Mouse (Mus musculus) gastrocnemius, postnatal 25 days (tissue): ENCODE results near the gene Barhl2. TPM values are rescaled to one million over a fixed set of nuclear protein-coding genes. Genes with fewer than 3 reads are reported as not detected.

Source experiments
- DNase-seq: peaks from one replicate; pipeline ENCODE4 v3.0.0; 2022
- long read RNA-seq, 2 experiments: library from polyadenylated mRNA; stranded (forward); transcript quantifications; one replicate each; pipeline ENCODE4 v2.0.0; 2021
- total RNA-seq, 2 experiments: library from RNA; stranded (reverse); gene quantifications; 1 replicate in 1 of 2; 2 replicates in 1 of 2; pipeline ENCODE4 v1.2.3; 2021

Gene Barhl2
- not detected for total RNA-seq
- long read RNA-seq, experiment 1, result 0 reads
- long read RNA-seq, experiment 2, result 0 reads

DNA sequence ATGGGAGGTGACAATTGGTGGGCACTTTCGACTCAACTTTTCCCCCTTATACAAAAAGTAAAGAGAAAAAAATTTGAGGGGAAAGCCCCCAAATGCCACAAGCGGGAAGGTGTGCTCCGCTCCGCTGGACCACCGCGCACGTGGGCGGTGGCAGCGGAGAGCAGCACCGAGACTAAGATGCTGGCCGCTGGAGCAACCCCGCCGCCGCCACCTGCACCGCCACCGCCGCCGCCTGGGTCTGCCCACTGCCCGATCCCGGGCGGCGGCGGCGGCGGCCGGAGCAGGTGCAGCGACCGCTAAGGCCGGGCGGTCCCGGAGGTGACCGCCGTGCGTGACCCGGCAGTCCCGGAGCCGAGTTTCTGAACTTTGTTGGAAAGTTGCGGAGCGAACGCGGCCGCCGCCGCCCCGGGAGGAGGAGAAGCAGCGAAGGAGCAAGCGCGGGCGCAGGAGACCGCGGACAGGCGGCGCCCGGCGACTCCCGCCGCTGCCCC is at the start of gene Barhl2:
Gene Barhl2, minus strand, starts transcription at position 181 of the 491 bp plus-strand sequence.
- no peak for DNase-seq

DNA sequence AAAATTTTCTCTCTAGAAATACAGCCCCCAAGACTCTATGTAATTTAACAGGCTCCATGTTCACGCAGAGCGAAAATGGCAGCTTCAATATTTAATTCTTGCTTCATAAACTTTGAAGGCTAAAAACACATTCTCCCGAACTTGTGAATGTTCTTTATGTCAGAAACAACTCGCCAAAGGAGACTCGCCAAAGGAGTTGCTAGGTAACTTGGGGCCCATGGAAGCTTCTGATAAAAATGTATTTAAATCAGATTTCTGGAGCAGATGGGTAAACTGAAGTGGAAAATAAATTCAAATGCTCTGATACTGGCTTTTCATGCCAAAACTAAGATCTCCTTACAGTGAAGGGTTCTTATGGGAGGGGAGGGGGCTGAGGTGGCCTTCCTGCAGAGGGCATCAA is 48.1 kb upstream of the Barhl2 start:
- no peak for DNase-seq

DNA sequence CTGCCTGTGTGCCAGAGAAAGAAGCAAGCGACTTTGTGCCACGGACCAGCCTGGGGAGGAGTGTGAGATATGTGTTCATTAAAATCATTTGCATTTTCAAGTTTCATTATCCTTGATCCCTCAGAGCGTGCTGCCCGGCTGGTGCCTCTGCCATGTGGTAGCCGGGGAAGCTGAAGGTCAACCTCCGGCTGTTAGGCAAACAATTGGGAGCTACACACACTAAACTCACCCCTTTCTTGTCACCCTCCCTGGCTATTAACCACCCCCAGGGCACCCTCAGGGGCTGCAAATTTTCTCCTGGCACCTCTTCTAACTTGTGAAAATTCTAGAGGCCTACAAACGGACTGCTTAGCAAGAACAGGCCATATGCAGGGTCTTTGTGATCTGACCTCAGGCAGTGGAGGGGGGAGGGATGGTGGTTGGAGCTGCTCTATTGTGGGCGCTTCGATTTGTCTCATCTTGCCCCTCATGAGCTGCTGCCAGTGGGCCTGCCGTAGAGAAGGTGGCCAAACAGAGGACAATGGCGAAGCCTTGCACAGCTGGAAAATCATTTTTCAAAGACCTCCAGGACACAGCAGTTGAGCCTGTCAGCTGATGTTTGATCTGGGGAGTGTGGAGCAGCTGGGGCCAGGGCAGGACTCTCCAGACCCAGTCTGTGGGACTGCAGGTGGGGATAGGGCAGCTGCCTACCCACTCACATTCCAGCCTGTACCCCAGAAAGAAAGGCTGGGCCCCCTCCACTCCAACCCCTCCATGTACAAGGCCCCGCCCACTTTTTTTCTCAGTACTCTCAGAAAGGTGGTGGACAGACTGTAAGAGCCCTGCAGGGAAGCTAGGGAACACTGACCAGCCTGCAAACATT is 44.9 kb upstream of the Barhl2 start:
- no peak for DNase-seq

DNA sequence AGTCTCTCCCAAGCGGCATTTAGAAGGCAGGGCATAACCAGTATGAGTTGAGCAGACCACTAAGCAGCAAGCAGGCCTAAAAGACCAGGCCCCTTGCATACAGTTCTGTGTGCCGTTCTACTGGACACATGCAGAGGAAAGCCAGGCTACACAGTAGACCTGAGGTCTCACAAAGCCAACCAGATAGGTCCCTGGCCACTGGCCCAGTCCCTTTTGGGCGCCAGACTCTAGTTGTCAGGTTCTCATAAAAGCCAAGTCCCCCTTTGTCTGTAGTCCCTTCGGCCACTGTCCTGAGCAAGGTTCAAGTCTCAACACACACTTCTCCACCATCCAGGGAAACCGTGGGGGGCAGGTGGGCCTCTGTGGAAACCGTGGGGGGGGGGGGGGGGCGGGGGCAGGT is 44.3 kb upstream of the Barhl2 start:
- DNase-seq, result no peak

DNA sequence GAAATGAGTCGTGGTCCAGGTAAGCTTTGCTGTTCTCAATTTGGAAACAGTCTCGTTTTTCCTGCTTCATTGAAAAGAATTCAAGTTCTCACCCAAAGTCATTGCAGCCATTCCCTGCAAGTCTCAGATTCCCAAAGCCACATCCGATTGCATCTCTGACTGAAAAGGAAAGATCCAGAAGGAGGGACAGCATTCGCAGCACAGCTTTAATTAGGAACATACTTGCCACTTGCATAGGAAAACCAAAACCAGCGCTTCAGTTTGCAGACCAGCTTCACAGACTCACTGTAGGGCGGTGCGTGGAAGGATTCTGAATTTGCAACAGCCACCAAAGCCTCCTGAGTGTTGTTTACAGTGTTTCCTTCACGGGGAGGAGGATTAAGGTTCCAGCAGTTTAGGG is 33.8 kb upstream of the Barhl2 start:
- no peak for DNase-seq

DNA sequence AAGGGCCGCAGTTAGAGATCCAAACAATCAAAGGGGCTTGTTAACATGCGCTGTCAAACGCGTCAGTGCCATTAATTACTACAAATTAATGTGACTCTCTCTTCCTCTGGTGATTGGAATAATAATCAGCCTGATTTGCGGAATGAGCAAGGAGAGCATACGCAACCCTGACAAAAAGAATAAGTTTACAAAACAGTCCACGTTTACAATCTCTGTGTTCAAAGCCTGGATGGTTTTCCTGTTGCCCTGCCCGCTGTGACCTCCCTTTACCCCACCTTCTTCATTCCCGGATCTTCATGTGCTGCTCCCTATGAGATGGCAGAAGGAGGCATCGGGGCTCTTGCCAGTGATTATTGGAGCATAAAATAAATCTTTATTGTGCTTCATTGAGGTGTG is 14.1 kb upstream of the Barhl2 start:
- DNase-seq, result no peak

DNA sequence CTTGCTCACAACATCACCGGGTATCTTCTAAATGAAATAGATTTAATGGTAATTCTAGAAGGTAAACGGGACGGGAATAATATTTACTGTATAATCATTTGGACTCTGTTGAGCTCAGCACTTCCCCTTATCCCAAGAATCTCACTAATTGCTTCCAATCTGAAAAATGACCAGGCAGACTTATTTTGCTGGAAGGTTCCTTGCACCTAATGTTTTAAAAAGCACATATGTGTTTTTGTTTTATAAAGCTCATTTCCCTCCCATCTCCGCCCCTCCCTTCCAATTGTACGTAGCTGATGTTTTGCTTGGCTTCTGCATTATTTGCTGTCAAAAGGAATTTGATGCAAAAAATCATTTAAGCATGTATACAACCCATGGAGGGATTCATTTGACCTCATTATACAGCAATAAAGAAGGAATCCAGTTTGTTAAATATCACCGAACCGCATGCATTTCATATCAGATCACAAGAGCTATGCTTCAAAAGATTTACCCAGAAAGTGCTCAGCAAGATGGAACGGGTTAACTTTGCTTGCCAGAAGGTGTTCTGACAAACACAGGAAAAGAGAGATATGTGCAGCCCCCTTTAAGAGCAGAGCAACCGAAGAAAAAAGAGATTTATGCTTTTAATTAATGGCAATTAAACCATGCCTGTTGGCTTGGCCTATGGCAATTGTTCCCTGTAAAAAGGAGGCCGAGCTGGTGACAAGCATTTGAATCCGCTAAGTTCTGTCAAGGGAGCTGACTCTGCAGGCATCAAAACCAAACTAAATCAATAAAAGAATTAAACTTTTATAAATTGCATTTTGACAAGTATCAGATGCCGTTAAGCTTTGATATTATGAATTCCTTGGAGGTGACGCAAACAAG is 13.5 kb upstream of the Barhl2 start:
- no peak for DNase-seq

DNA sequence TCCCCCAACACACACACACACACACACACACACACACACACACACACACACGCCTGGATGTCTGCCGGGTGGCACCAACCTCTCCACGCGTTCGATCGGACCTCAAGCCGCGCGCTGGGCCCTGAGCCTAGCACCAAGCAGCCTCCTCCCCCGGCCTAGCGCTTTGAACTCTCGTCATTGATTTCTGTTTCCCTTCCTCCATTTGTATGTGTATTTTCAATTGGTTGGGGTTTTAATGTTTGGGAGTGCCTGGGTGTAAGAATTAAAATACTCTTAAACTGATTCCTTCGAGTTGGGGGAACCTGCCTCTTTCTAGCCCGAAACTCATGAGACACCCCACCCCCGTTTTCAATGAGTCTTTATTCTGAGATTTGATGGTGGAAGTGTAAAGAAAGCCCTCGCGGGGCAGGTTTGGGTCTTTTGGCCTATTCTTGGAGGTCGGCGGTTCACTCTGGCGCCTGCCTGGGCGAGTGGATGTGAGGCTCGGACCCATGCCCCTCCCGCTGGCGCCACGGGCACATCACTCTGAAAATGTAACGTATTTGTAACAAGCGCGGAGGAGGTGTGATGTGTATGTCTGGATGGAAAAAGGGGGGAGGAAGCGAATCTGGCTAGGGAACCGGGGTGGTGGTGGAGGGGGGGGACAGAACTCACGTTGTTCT is 7.3 kb upstream of the Barhl2 start:
- DNase-seq, result no peak

DNA sequence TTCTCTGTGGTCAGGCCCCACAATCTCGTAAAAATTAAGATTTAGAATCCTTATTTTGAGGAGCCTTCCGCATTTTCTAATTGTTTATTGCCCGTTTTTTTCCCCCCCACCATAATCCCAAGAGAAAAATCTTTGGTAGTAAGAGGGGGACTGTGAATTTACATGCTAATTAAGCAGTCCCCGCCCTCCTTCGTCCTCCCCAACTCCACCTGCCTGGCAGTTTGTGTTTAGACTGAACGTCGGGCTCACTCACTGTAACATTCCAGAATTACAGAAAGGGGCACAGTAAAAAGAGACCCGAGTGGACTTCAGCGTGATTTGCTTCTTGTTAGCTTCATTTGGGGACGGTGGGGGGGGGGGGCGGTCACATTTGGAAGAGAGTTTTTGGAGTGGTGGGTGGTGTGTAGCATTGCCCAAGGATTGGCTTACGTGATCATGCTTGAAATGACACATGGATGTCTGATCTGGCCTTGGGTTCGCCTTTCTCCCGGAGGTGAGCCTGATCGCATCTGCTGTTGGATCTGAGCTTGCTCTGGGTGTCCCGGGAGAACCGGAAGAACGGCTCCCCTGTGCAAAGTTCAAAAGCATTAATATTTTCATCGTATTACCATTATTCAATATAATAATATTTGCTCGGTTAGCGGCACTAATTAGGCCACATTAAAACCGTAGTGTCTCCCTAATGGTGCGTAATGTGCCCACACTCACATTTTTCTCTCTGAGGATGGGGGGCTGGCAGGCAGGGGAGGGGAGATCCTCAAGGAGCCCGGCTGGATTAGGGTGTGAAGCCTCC is 6.6 kb upstream of the Barhl2 start:
- DNase-seq, result no peak

DNA sequence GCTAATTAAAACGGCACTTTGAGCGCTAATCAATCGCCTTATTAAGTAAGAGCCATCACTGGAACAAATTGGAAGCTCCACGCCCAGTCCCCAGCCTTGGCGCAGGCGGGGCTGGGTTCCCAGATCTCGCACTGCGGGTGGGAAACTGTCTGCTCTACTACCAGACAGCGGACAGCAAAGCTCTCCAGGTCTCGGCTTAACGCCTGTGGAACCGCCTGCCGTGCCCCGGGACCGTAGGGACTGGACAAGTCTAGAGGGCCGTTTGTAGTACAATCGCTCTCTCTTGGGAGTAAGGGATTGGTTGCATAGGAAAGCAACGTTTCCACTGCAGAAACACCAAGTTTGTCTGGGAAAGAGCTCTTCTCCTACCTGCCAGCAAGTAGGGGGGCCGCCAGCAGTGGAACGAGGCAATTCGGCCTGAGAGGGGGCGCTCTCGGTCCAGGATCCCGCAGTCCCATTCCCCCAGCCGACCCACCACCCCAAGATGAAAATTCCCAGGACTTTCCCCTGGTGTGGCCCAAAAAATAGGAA is 5.8 kb upstream of the Barhl2 start:
- DNase-seq, result no peak

DNA sequence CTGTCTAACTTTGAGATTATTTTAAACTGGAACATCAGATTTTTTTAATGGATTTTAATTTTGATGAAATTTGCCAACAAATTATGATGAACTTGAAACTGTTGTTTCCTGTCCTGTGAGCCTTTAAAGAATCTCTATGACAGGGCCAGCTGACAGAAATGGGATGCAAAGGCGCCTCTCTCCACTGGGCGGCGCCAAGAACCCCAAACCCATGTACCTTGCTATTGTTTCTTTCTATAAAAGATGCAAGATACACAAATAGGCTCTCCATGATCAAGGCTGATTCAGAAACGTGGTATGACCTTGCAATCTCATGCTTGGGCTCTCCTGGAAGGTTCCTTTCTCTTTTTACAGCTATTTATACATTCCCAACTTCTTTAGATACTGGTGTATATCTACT is 3.9 kb upstream of the Barhl2 start:
- no peak for DNase-seq

DNA sequence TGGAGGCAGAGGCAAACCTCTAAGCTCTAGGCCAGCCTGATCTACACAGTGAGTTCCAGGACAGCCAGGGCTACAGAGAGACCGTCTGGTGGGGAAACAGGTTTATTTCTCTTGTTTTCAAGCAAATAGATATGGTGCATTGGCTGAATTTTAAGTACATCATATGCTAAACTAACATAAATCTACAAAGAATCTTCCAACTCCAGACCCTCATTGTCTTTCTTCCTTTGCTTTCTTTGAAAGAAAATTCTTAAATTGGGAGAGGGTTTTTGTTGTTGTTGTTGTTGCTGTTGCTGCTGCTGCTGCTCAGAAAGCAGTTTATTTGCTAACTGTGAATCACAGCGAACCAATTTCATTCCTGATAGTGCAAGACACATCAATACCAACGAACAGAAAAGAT is 3.5 kb upstream of the Barhl2 start:
- no peak for DNase-seq

DNA sequence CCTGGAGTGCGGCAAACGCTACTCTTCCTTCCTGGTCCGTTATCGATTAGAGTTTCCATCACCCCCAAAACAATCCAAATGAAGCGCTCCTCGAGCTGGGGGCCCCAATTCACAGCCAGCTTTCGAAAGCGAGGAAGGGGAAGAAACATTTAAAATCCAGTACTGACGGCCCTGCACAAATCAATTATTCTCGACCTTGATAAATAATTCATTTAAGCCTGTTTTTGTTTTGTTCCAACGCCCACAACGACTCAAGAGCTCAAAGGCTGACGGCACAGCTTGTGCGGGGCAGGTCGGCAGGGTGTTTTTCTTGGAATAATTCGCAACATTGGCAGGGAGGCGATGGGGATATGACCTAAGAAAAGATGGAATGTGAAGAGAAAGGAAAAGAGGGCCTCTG is 2.6 kb upstream of the Barhl2 start:
- no peak for DNase-seq

DNA sequence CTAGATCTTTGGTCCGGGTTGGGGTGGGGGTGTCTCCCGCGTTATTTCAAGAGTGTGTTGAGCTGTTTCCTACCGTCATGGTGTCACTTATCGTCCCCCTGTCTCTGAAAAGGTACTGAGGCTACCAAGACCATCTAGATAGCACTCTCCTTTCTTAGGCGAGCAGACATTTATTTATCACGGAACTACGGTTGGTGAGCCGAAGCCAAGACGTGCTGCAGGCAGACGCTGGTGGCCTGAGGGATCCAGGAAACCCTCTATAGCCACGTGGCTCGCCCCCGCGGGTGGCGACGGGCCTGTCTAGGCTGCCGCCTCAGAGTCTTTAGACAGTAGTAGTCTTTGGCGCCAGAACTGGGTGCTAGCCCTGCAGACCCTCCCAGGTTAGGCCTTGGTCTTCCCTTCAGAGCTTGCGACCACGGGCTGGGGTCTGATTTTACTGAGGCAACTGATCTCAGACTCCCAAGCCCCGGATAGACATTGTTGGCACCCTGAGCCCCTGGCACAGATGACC is 2.1 kb upstream of the Barhl2 start:
- no peak for DNase-seq

DNA sequence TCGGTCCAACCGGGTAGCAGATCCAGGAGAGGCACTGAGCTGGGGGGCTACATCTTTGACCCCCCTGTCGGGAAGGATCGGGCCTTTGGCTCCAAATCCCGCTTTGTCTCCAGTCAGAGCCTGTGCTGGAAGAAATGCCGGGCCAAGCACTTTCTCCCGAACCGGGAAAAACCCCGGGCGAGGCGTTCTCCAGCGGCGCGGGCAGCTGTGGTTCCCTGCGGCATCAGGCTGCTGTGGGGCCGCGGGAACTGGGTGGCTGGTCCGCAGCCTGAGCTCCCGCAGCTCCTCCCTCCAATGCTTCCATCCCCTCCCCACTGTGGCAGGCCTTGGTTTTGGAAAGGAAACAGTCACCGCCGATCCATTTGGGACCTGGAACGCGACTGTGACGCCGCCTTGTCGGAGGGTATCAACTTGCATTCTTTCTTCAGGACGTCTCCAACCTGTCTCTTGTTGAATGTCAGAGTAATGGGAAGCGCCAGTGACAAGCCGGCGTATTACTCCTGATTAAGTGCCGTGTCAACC is 1.2 kb upstream of the Barhl2 start:
- DNase-seq, result no peak

DNA sequence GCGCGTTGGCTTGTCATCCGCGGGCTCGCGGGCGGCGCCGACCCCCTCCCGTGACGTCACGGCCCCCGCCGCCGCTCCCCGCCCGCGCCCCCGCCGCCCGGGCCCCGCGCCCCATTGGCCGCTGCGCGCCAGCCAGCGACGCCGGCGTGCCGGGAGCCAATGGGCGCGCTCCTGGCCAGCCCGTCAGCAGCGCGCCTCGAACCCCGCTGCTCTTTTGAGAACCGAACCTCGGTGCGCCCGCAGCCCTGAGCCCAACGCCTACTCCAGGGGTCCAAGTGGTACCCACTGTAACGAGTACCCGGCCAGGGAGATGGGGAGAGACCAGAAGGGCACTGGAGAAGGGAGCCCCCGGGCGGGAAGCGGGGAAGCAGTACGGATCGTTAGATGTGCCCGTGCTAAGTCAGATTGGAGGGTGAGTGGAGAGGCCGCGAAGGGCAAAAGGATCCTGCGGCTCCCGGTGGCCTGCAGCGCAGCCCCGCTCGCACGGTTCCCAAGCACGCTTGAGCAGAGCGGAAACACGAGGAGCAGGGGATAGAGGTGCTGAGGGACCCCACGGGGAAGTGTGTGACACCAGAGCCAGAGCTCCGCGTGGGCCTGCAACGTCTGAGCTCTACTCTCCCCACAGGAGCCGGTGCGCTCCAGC is 632 bp upstream of the Barhl2 start:
- DNase-seq, result no peak

DNA sequence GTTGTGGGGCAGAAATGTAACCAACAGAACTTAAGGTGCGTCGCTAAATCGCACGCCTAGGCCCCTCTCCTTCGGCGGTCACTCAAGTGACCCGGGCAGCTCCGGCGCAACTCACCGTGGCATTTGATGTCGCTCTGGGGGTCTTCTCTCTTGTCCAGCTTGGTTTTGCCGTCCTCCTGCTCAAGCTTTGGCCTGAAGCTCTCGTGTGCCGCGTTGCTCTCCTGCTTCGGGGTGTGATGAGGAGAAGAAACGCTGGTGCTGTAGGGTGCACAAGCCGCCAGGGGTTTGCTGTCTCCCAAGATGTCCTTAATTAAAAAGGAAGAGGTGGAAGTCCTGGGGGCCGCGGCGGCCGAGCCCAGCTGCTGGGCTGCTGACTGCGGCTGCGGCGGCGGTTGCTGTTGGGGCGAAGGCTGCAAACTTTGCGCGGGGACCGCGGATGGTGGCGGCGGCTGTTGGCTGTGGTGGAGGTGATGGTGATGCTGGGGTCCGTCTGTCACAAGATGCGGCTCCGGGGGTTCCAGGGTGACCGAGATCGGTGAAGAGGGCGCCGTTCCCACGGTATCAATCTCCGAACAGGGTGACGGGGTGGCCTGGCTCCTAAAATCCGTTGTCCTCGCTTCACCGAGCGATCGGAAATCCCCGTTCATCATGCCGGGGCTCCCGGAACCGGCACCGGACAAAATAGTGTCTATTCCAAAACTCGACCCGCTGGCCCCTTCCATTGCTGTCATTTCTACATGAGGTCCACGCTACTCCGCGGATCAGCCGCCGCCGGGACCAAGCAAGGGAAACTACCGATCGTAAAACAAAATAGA is 648 bp downstream of the Barhl2 start:
- no peak for DNase-seq

DNA sequence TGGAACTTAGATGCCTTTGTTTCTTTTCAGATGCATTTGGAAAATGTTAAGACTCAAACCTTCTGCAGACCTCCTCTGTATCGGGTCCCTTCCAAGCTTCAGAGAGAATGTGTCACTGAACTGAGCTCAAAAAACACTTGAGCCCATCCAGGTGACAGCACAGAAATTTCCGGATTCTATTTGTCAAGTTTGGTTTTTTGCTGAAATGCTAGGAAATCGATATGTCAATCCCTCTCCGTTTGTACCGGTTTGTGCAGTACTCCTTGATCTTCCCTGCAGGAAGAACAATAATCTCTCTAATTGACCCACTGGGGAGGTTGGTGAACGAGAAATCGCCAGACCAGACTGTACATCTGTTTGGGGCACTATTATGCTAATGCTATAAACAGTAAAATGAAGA is 2.0 kb downstream of the Barhl2 start:
- no peak for DNase-seq

DNA sequence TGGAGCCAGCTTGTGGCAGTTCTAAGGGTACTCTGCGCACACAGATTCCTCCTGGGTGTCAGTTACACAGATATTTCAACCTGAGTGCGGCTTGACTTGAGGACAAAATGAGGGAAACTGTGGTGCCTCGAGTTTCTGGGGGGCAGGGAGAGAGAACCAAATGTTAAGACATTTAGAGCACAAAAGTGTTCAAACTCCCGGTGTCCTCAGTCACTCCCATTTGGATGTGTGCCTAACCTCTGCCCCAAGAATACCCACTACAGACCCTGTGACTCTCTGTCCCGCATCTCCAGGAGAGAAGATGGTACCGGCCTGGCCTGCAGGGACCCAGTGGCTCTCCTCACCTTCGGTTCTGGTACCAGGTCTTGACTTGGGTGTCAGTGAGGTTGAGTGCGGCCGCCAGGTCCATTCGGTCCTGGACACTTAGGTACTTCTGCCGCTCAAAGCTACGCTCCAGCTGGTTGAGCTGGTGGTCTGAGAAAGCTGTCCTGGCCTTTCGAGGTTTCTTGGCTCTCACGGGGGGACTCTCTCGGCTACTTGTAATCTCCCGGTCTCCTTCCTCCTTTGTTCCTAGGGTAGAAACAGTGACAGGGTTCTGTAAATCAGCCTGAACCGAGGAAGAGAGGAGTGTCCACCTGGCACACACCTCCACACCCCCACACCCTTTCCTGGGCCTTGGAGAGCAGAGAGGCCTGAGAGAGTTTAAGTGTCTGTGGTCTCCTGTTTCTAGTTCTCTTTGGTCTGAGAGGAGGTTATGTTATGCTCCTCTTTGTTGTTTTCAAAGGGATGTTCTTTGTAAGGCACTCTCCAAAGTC is 2.7 kb downstream of the Barhl2 start:
- no peak for DNase-seq
